Mouse (Mus musculus) midbrain, embryonic 16.5 days (tissue): ENCODE measurements around the gene Rps15. TPM values are rescaled to one million over a fixed set of nuclear protein-coding genes. Genes with fewer than 3 reads are reported as not detected.

Experiments
- ATAC-seq: fragments of 200-750 bp; cut with Nextera tagmentation; 2 replicates; pipeline ENCODE4 v1.8.0; 2017; ENCODE audit warnings: moderate TSS enrichment
- H3K27ac ChIP-seq: fragments of 300-500 bp; sonication (generic); 2 replicates; pipeline ENCODE4 v1.5.1; 2014; ENCODE audit warnings: mild to moderate bottlenecking, low read length, mixed read lengths
- H3K27me3 ChIP-seq: fragments of 300-500 bp; sonication (generic); 2 replicates; pipeline ENCODE4 v1.6.1; 2014; ENCODE audit warnings: low read depth, low read length, mixed read lengths; ENCODE audit not compliant: control insufficient read depth, insufficient read depth
- H3K36me3 ChIP-seq: fragments of 300-500 bp; sonication (generic); 2 replicates; pipeline ENCODE4 v1.6.1; 2014; ENCODE audit warnings: mild to moderate bottlenecking, low read length, moderate library complexity, mixed read lengths; ENCODE audit not compliant: control insufficient read depth, insufficient read depth
- H3K4me1 ChIP-seq: fragments of 300-500 bp; sonication (generic); 2 replicates; pipeline ENCODE4 v1.6.1; 2014; ENCODE audit warnings: mild to moderate bottlenecking, low read length, mixed read lengths; ENCODE audit not compliant: control insufficient read depth, insufficient read depth
- H3K4me2 ChIP-seq: fragments of 300-500 bp; sonication (generic); 2 replicates; pipeline ENCODE4 v1.6.1; 2014; ENCODE audit warnings: mild to moderate bottlenecking, low read length, mixed read lengths
- H3K4me3 ChIP-seq: fragments of 300-500 bp; sonication (generic); 2 replicates; pipeline ENCODE4 v1.5.1; 2014; ENCODE audit warnings: low read depth, mild to moderate bottlenecking, low read length, moderate library complexity, mixed read lengths
- H3K9ac ChIP-seq: fragments of 300-500 bp; sonication (generic); 2 replicates; pipeline ENCODE4 v1.6.1; 2014; ENCODE audit warnings: low read depth, low read length, mixed read lengths
- H3K9me3 ChIP-seq: fragments of 300-500 bp; sonication (generic); replicated peaks from 2 replicates; pipeline ENCODE4 v1.6.1; 2014; ENCODE audit warnings: mild to moderate bottlenecking, low read length, mixed read lengths; ENCODE audit not compliant: control insufficient read depth, poor library complexity, severe bottlenecking
- WGBS: fragments of 180-500 bp; shearing (Covaris S2); extraction: QIAGEN DNeasy Blood & Tissue Kit; methylation state at CpG from one replicate; pipeline ENCODE4 v1.1.7; 2014; 5-methylcytosine and 5-hydroxymethylcytosine counted together
- microRNA-seq: library from miRNA; unstranded; fragments of <30 nt; microRNA quantifications from one replicate; pipeline ENCODE4, GENCODE M21; 2017
- polyA plus RNA-seq: library from polyadenylated mRNA; unstranded; fragments of >200 nt; fragmentation: Nextera tagmentation; extraction: Ambion mirVana; gene quantifications from 2 replicates; pipeline ENCODE4 v1.2.1, GENCODE M21; 2015

Rps15 gene
- polyA plus RNA-seq, 1 experiment from 2014 or later: 465 TPM

- H3K9ac ChIP-seq: no peak overlapping the region
These were observed 47.9 kb downstream of the Rps15 start for GRCm38 (mm10) chr10:80339941-80340750.

GRCm38 (mm10) chr10:80341026-80341425, 48.8 kb downstream of the Rps15 start:
- H3K27ac ChIP-seq: no peak overlapping the region
- H3K9me3 ChIP-seq: no peaks in the 10 kb centered on the region
- no peaks in the 10 kb centered on the region for H3K36me3 ChIP-seq
- H3K9ac ChIP-seq: no peak overlapping the region
- no peak overlapping the region for H3K4me3 ChIP-seq
- no peak for ATAC-seq
- H3K4me1 ChIP-seq: peaks cover 12% of the 10 kb centered on the region
- WGBS: 8% methylated on average over 21 of the region's 21 CpGs
- peaks cover 56% of the 10 kb centered on the region for H3K27me3 ChIP-seq
- H3K4me2 ChIP-seq: no peak overlapping the region

More at GRCm38 (mm10) chr10:80339941-80340750, 47.9 kb downstream of the Rps15 start:
- Histone ChIP-seq H3K9me3 (no peaks in the 10 kb centered on the region), H3K36me3 (no peaks in the 10 kb centered on the region), H3K4me2 (0 out of 2 replicates have a peak overlapping the region, but pooled peaks have one; percentile 17), H3K4me3 (no peak overlapping the region), H3K27ac (no peak overlapping the region), H3K4me1 (peaks cover 12% of the 10 kb centered on the region), H3K27me3 (peaks cover 47% of the 10 kb centered on the region)
- 0 out of 2 replicates have a peak, but pooled peaks have one; percentile 2 for ATAC-seq
- 20% methylated on average over 19 of the region's 19 CpGs for WGBS

- Histone ChIP-seq H3K4me2 (peak overlapping the region; percentile 59), H3K36me3 (no peaks in the 10 kb centered on the region), H3K27ac (no peak overlapping the region), H3K4me1 (peaks cover 12% of the 10 kb centered on the region), H3K4me3 (peak overlapping the region; percentile 34; the same call in 1 of the 2 replicates), H3K27me3 (peaks cover 59% of the 10 kb centered on the region), H3K9me3 (no peaks in the 10 kb centered on the region), H3K9ac (no peak overlapping the region)
- ATAC-seq: peak; percentile 16; the same call in 1 of the 2 replicates
- 3% methylated on average over 46 of the region's 47 CpGs for WGBS
These were observed 49.4 kb downstream of the Rps15 start for GRCm38 (mm10) chr10:80341491-80342304.

- no peak overlapping the region for H3K9ac ChIP-seq
- H3K4me3 ChIP-seq: peak overlapping the region; percentile 34
- peaks cover 62% of the 10 kb centered on the region for H3K27me3 ChIP-seq
- no peaks in the 10 kb centered on the region for H3K36me3 ChIP-seq
- H3K27ac ChIP-seq: no peak overlapping the region
- 2% methylated on average over 26 of the region's 26 CpGs for whole genome bisulfite sequencing
- ATAC-seq: peak; percentile 43
- H3K9me3 ChIP-seq: no peaks in the 10 kb centered on the region
- H3K4me1 ChIP-seq: peaks cover 12% of the 10 kb centered on the region
- peak overlapping the region; percentile 59 for H3K4me2 ChIP-seq
These were observed 50.1 kb downstream of the Rps15 start for GRCm38 (mm10) chr10:80342305-80342748.

- peak; percentile 71 for ATAC-seq
- Histone ChIP-seq H3K27ac (no peak overlapping the region), H3K9me3 (no peaks in the 10 kb centered on the region), H3K4me1 (peaks cover 12% of the 10 kb centered on the region), H3K4me2 (peak overlapping the region; percentile 59), H3K27me3 (peaks cover 68% of the 10 kb centered on the region), H3K4me3 (peak overlapping the region; percentile 34), H3K9ac (no peak overlapping the region), H3K36me3 (no peaks in the 10 kb centered on the region)
- WGBS: 2% methylated on average over 26 of the region's 33 CpGs
These were observed 50.6 kb downstream of the Rps15 start for GRCm38 (mm10) chr10:80342749-80343424.

GRCm38 (mm10) chr10:80343425-80343895, 51.2 kb downstream of the Rps15 start:
- Histone ChIP-seq H3K4me1 (peaks cover 12% of the 10 kb centered on the region), H3K27ac (no peak overlapping the region), H3K9me3 (no peaks in the 10 kb centered on the region), H3K36me3 (no peaks in the 10 kb centered on the region), H3K9ac (0 out of 2 replicates have a peak overlapping the region, but pooled peaks have one; percentile 3), H3K27me3 (peaks cover 73% of the 10 kb centered on the region), H3K4me3 (peak overlapping the region; percentile 34), H3K4me2 (peak overlapping the region; percentile 59)
- WGBS: 28% methylated on average over 13 of the region's 13 CpGs
- ATAC-seq: peak; percentile 4; the same call in 1 of the 2 replicates

Small RNAs within 50 kb of the gene (microRNA-seq; reads per million reads assigned to microRNA genes)
- gene Mir6911: not detected

Other genes starting within 250 kb of the Rps15 start
- gene Gpx4, start 245.3 kb upstream of the Rps15 start, polyA plus RNA-seq: 509 and 552 TPM in 2 replicates
- gene Sbno2, start 186.9 kb upstream of the Rps15 start, polyA plus RNA-seq: 11.6 and 12.5 TPM in 2 replicates
- gene Stk11, start 176.7 kb upstream of the Rps15 start, polyA plus RNA-seq: 14.2 and 15.4 TPM in 2 replicates
- gene Atp5d, start 153.8 kb upstream of the Rps15 start, polyA plus RNA-seq: 433 and 454 TPM in 2 replicates
- 70.3 and 81.6 TPM in 2 replicates for gene Cbarp, start 151.6 kb upstream of the Rps15 start, polyA plus RNA-seq
- gene Midn, start 144.2 kb upstream of the Rps15 start, polyA plus RNA-seq: 15.5 and 21.1 TPM in 2 replicates
- 380 and 398 TPM in 2 replicates for gene Cirbp, start 126.5 kb upstream of the Rps15 start, polyA plus RNA-seq
- 11.0 and 11.4 TPM in 2 replicates for gene 1600002K03Rik, start 119.5 kb upstream of the Rps15 start, polyA plus RNA-seq
- 37.3 and 43.3 TPM in 2 replicates for gene Efna2, start 113.0 kb upstream of the Rps15 start, polyA plus RNA-seq
- gene Mum1, start 66.0 kb upstream of the Rps15 start, polyA plus RNA-seq: 47.8 and 51.1 TPM in 2 replicates
- 263 and 302 TPM in 2 replicates for gene Ndufs7, start 43.3 kb upstream of the Rps15 start, polyA plus RNA-seq
- gene Gamt, start 31.4 kb upstream of the Rps15 start, polyA plus RNA-seq: 15.8 and 19.5 TPM in 2 replicates
- gene Dazap1, start 31.0 kb upstream of the Rps15 start, polyA plus RNA-seq: 43.7 and 51.9 TPM in 2 replicates
- 172 and 205 TPM in 2 replicates for gene Apc2, start 3.5 kb downstream of the Rps15 start, polyA plus RNA-seq
- 21.9 and 26.7 TPM in 2 replicates for gene 2310011J03Rik, start 28.1 kb downstream of the Rps15 start, polyA plus RNA-seq
- gene Pcsk4, start 37.0 kb downstream of the Rps15 start, polyA plus RNA-seq: 5.6 and 6.5 TPM in 2 replicates
- 6.0 and 8.6 TPM in 2 replicates for gene Reep6, start 37.5 kb downstream of the Rps15 start, polyA plus RNA-seq
- gene Adamtsl5, start 56.0 kb downstream of the Rps15 start, polyA plus RNA-seq: 0.38 and 0.40 TPM in 2 replicates
- 9.6 and 11.0 TPM in 2 replicates for gene Plk5, start 64.0 kb downstream of the Rps15 start, polyA plus RNA-seq
- 13.6 and 15.0 TPM in 2 replicates for gene Mex3d, start 95.2 kb downstream of the Rps15 start, polyA plus RNA-seq
- gene Mbd3, start 107.1 kb downstream of the Rps15 start, polyA plus RNA-seq: 174 and 188 TPM in 2 replicates
- 455 and 532 TPM in 2 replicates for gene Uqcr11, start 114.4 kb downstream of the Rps15 start, polyA plus RNA-seq
- 30.2 and 35.2 TPM in 2 replicates for gene Tcf3, start 141.2 kb downstream of the Rps15 start, polyA plus RNA-seq
- gene Onecut3, start 202.4 kb downstream of the Rps15 start, polyA plus RNA-seq: 1.2 and 1.6 TPM in 2 replicates
- 1.1 and 1.4 TPM in 2 replicates for gene Atp8b3, start 246.7 kb downstream of the Rps15 start, polyA plus RNA-seq